Mouse (Mus musculus) heart, embryonic 14.5 days (tissue): ENCODE measurements around the gene Necab3. TPM values are rescaled to one million over a fixed set of nuclear protein-coding genes. Genes with fewer than 3 reads are reported as not detected.

Experiments used
- ATAC-seq: fragments of 200-750 bp; cut with Nextera tagmentation; 2 replicates; pipeline ENCODE4 v1.8.0; 2017; ENCODE audit warnings: low read depth, moderate TSS enrichment; ENCODE audit not compliant: insufficient number of reproducible peaks, insufficient read depth, low FRiP score
- H3K27ac ChIP-seq, 2 experiments: fragments of 200-500 bp in 1 of 2; fragments of 300-500 bp in 1 of 2; sonication (generic) in 1 of 2; replicated peaks in 1 of 2; 2 replicates each; pipeline ENCODE4 v1.5.1; 2012 to 2014; ENCODE audit warnings: low read depth in 2 of 2, low read length in 2 of 2, control low read depth in 1 of 2, mild to moderate bottlenecking in 1 of 2, mixed read lengths in 1 of 2; ENCODE audit not compliant: control insufficient read depth in 1 of 2, insufficient read depth in 1 of 2
- H3K27me3 ChIP-seq: fragments of 300-500 bp; sonication (generic); 2 replicates; pipeline ENCODE4 v1.6.1; 2014; ENCODE audit warnings: mild to moderate bottlenecking, low read length, control low read depth; ENCODE audit not compliant: control insufficient read depth, insufficient read depth
- H3K36me3 ChIP-seq: fragments of 300-500 bp; sonication (generic); 2 replicates; pipeline ENCODE4 v1.6.1; 2014; ENCODE audit warnings: mild to moderate bottlenecking, control low read depth, low read length, mixed read lengths; ENCODE audit not compliant: control insufficient read depth, insufficient read depth
- H3K4me1 ChIP-seq, 2 experiments: fragments of 200-500 bp in 1 of 2; fragments of 300-500 bp in 1 of 2; sonication (generic) in 1 of 2; 2 replicates each; pipeline ENCODE4 v1.6.1; 2012 to 2014; ENCODE audit warnings: low read length in 2 of 2, control low read depth in 1 of 2, mixed read lengths in 1 of 2; ENCODE audit not compliant: control insufficient read depth in 2 of 2, insufficient read depth in 2 of 2
- H3K4me2 ChIP-seq: fragments of 300-500 bp; sonication (generic); 2 replicates; pipeline ENCODE4 v1.6.1; 2014; ENCODE audit warnings: mild to moderate bottlenecking, low read length
- H3K4me3 ChIP-seq, 2 experiments: fragments of 200-500 bp in 1 of 2; fragments of 300-500 bp in 1 of 2; sonication (generic) in 1 of 2; 2 replicates each; pipeline ENCODE4 v1.5.1; 2012 to 2014; ENCODE audit warnings: low read length in 2 of 2, mild to moderate bottlenecking in 2 of 2, control low read depth in 1 of 2, low read depth in 1 of 2, moderate library complexity in 1 of 2; ENCODE audit not compliant: control insufficient read depth in 1 of 2, insufficient read depth in 1 of 2
- H3K9ac ChIP-seq: fragments of 300-500 bp; sonication (generic); 2 replicates; pipeline ENCODE4 v1.6.1; 2014; ENCODE audit warnings: mild to moderate bottlenecking, low read length
- H3K9me3 ChIP-seq: fragments of 300-500 bp; sonication (generic); 2 replicates; pipeline ENCODE4 v1.6.1; 2016; ENCODE audit warnings: low read length, control low read depth; ENCODE audit not compliant: control insufficient read depth
- WGBS: fragments of 180-500 bp; shearing (Covaris S2); extraction: QIAGEN DNeasy Blood & Tissue Kit; methylation state at CpG from one replicate; pipeline ENCODE4 v1.1.7; 2014; 5-methylcytosine and 5-hydroxymethylcytosine counted together
- polyA plus RNA-seq: library from polyadenylated mRNA; unstranded; fragments of >200 nt; fragmentation: Nextera tagmentation; extraction: Ambion mirVana; gene quantifications from 2 replicates; pipeline ENCODE4 v1.2.1, GENCODE M21; 2014

The Necab3 gene
- polyA plus RNA-seq, 1 experiment from 2014 or later: 1.9 TPM

DNA sequence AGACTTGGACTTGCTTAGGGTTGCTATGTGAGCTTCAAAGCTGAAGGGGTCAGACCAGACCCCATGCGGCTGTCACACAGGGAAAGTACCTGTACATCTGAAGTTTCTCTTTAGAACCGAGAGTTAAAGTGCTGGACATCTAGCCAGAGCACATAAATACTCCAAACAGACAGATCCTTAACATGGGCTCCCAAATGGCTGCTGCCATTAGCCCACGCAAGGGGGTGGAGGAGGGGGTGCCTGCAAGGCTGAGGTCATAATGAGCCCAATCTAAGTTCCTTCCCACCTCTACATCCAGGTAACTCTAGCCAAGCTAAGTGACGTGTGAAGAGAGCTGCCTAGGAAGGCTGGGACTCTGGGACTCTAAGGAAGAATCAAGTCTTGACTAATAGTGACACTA lies 7.2 kb downstream of the Necab3 start, which contains the start of gene Actl10:
Actl10 (plus strand) TSS at position 301 of the 400 bp plus-strand sequence.
- Histone ChIP-seq H3K4me3 (peak within 1 kb of the TSS; percentile 14 to 31), H3K36me3 (no peaks in the 10 kb centered on the region), H3K4me1 (peaks cover 15 to 29% of the 10 kb centered on the region in 2 experiments), H3K9me3 (no peaks in the 10 kb centered on the region), H3K4me2 (peak within 1 kb of the TSS; percentile 69), H3K27me3 (peaks cover 25% of the 10 kb centered on the region), H3K9ac (peak within 1 kb of the TSS; percentile 59), H3K27ac (0 out of 4 replicates have a peak within 1 kb of the TSS, but pooled peaks of 1 of the 2 experiments have one; percentile 19)
- WGBS: 78% methylated on average over 4 of the region's 4 CpGs
- no peak for ATAC-seq

DNA sequence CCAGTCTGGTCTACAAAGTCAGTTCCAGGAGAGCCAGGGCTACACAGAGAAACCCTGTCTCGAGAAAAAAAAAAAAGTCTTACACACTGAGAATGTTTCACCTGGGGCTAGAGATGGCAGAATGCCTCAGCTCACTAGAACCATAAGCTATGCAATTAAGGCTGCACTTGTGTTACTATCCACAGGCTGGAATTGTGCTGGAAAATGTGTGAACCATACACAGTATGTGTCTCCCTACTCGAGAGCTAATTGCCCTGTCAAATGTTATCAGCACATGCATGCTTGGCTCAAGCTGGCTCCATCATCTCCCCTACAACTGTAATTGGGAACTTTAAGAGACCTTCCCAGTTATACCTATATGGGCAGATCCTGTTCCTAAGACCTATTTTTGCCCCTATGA lies 7.8 kb downstream of the Necab3 start:
- H3K9me3 ChIP-seq: no peaks in the 10 kb centered on the region
- H3K4me2 ChIP-seq: no peak overlapping the region
- no peak overlapping the region for H3K9ac ChIP-seq
- peaks cover 15 to 29% of the 10 kb centered on the region in 2 experiments for H3K4me1 ChIP-seq
- no peaks in the 10 kb centered on the region for H3K36me3 ChIP-seq
- H3K27me3 ChIP-seq: peaks cover 25% of the 10 kb centered on the region
- no peak overlapping the region for H3K4me3 ChIP-seq
- no peak overlapping the region for H3K27ac ChIP-seq
- 62% methylated on average over 2 of the region's 2 CpGs for WGBS
- no peak for ATAC-seq

DNA sequence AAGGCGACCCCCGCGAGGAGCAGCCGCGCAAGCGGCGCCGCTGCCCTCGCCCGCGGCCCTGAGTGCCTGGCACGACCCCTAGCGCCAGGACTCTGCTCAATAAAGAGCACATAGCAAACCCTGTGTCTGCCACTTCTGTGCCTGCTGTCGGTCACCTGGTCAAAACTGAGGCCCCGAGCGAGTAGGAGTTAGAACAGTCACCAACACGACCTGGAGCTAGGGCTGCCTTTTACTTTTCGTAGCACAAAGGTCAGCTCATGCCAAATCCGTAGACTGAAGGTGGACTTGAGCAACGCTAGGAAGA lies 8.9 kb downstream of the Necab3 start:
- Histone ChIP-seq H3K27ac (no peak overlapping the region), H3K9ac (no peak overlapping the region), H3K4me1 (peaks cover 15 to 24% of the 10 kb centered on the region in 2 experiments), H3K9me3 (no peaks in the 10 kb centered on the region), H3K36me3 (no peaks in the 10 kb centered on the region), H3K4me2 (peak overlapping the region; percentile 88), H3K4me3 (peak overlapping the region in 1 of 2 experiments; percentile 46; a peak in 2 of 4 replicates), H3K27me3 (peaks cover 25% of the 10 kb centered on the region)
- ATAC-seq: no peak; the same call in 1 of the 2 replicates
- WGBS: 13% methylated on average over 20 of the region's 20 CpGs

DNA sequence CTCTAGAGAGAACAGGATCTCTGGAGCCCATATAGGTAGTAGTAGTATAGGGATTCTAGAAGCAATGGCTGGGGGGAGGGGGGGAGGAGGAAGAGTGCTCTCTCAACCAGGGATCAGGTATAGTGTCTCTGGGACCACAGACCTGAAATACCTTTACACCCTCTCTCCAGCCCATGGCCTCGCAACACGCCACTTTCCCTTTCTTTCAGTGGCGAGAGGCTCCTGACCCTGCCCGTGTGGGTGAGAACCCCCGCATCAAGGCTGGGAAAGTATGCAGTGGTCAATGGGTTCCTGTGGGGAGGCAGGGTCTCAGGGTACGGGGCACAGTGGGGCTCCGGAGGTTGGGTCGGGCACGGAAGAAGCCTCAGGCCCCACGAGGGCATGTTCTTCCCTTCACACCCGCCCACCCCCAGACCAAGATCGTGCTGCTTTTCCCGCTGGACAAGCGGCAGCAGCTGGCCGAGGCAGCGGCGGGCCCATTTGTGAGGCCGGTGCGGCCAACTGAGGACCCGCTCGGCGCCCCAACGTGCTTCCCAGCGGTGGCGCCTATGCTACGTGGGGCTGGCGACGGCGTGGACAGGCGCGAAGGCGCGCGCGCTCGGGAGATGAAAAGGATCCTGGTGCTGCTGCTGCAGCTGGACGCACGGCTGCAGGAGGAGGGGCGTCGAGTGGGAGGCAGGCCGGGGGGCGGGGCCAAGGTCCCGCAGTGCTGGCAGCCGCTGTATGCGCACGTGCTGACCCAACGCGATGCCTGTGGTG lies 9.4 kb downstream of the Necab3 start:
- H3K27me3 ChIP-seq: peaks cover 25% of the 10 kb centered on the region
- H3K9ac ChIP-seq: peak overlapping the region; percentile 66; the same call in 1 of the 2 replicates
- H3K27ac ChIP-seq: no peak overlapping the region
- ATAC-seq: peak; percentile 41; the same call in 1 of the 2 replicates
- WGBS: 4% methylated on average over 39 of the region's 48 CpGs
- H3K9me3 ChIP-seq: no peaks in the 10 kb centered on the region
- peak overlapping the region; percentile 35 to 46 for H3K4me3 ChIP-seq
- peaks cover 15 to 24% of the 10 kb centered on the region in 2 experiments for H3K4me1 ChIP-seq
- peak overlapping the region; percentile 88 for H3K4me2 ChIP-seq
- no peaks in the 10 kb centered on the region for H3K36me3 ChIP-seq

DNA sequence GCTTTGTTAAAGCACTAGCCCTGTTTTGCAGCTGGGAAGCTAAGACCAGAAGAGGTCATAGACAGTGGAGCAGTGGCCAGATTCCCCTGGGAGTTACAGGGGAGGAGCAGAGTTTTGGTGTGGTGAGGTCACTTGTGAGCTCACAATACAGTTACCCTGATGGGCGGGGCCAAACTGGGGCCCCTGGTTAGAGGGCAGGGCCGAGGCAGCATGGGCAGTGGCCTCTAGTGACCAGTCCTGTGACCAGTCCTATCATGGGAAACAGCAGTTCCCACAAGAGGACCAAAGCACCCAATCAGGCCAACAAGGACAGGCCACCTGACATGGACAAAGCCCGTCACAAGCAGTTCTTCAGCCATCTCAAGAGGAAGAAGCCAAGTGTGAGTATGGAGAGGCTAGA lies 10.0 kb downstream of the Necab3 start:
- Histone ChIP-seq H3K4me2 (no peak overlapping the region; the same call in 1 of the 2 replicates), H3K27ac (no peak overlapping the region), H3K27me3 (peaks cover 25% of the 10 kb centered on the region), H3K4me1 (peaks cover 15 to 24% of the 10 kb centered on the region in 2 experiments), H3K9me3 (no peaks in the 10 kb centered on the region), H3K36me3 (no peaks in the 10 kb centered on the region), H3K9ac (no peak overlapping the region), H3K4me3 (no peak overlapping the region)
- no peak for ATAC-seq
- WGBS: 51% methylated on average over 3 of the region's 3 CpGs

DNA sequence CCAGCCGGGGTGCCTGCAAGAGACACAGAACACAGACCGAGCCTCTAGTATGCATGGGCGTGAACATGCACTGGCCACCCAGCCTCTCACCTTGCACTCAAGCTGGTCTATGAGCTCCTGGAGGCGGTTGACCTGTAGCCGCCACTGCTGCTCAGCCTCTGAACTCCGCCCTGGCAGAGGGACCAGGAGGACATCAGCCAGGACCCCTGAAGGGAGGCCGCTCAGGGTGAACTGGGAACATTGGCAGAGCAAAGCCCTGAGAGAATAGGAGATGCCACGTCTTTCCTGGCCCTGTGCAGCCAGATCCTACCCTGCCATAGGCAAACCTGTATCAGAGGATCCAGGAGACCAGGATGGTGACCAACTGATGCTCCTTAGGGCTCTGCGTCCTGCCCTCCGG lies 12.0 kb downstream of the Necab3 start, which contains the start of gene 1700003F12Rik:
1700003F12Rik (plus strand) TSS at position 375 of the 400 bp plus-strand sequence.
- Histone ChIP-seq H3K27me3 (peaks cover 19% of the 10 kb centered on the region), H3K4me3 (no peak within 1 kb of the TSS), H3K27ac (no peak within 1 kb of the TSS), H3K4me1 (peaks cover 5 to 14% of the 10 kb centered on the region in 2 experiments), H3K9ac (no peak within 1 kb of the TSS), H3K9me3 (no peaks in the 10 kb centered on the region), H3K36me3 (0 out of 2 replicates have a peak, but pooled peaks cover 6% of the 10 kb centered on the region), H3K4me2 (no peak within 1 kb of the TSS)
- 90% methylated on average over 10 of the region's 10 CpGs for WGBS
- ATAC-seq: no peak

DNA sequence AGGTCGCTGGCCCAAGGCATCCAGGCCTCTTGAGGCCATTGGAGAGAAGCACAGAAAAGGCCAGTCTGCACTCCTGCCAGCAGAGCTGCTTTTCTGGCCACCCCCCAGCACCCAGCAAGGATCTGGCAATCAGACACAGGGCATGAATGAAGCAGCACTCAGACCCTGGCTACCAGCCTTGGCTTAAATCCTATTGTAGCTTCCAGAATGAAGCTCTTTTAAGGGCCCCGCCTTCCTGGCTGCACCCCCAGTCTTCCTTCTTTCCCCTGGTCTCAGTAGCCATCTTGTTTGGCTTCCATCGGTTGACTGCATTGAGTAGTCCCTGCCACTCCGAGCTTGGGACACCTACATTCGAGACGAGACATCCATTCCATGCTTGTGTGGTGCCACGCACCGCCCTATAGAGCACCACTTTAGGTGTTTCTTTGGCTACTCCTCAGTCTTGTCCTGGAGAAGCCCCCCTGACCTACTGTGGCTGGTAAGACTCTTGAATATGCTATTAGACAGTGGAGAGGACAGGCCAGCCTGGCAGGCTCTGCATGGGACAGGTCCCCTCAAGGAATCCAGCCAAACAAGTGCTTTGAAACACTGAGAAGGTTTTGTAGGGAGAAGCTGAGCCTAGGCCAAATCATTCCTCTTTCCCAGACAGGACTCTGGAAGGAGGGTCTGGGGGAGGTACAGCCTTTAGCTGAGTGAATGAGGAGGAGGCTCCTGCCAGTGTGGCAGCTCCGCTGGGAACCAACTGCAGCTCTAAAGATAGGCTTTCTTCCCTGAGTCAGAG lies 14.9 kb downstream of the Necab3 start:
- 80% methylated on average over 9 of the region's 9 CpGs for WGBS
- no peak for ATAC-seq
- Histone ChIP-seq H3K9ac (no peak overlapping the region), H3K4me1 (peaks cover 0 to 2% of the 10 kb centered on the region in 2 experiments; a peak in 1 of 4 replicates), H3K4me2 (no peak overlapping the region), H3K9me3 (no peaks in the 10 kb centered on the region), H3K36me3 (0 out of 2 replicates have a peak, but pooled peaks cover 9% of the 10 kb centered on the region), H3K27ac (no peak overlapping the region), H3K4me3 (no peak overlapping the region), H3K27me3 (no peaks in the 10 kb centered on the region)
